Mouse (Mus musculus) neural tube, embryonic 14.5 days (tissue): ENCODE data around the gene Cpa4. TPM values are rescaled to one million over a fixed set of nuclear protein-coding genes. Genes with fewer than 3 reads are reported as not detected.

Source experiments
- ATAC-seq: fragments of 200-750 bp; cut with Nextera tagmentation; 2 replicates; pipeline ENCODE4 v1.8.0; 2017; ENCODE audit warnings: low read depth, mild to moderate bottlenecking, moderate TSS enrichment, moderate library complexity
- H3K27ac ChIP-seq: fragments of 300-500 bp; sonication (generic); 2 replicates; pipeline ENCODE4 v1.5.1; 2014; ENCODE audit warnings: low read depth, mild to moderate bottlenecking, control low read depth, low read length, moderate library complexity, mixed read lengths
- H3K27me3 ChIP-seq: fragments of 300-500 bp; sonication (generic); 2 replicates; pipeline ENCODE4 v1.6.1; 2014; ENCODE audit warnings: low read length; ENCODE audit not compliant: control insufficient read depth, insufficient read depth
- H3K36me3 ChIP-seq: fragments of 300-500 bp; sonication (generic); 2 replicates; pipeline ENCODE4 v1.6.1; 2014; ENCODE audit warnings: low read length, mixed read lengths; ENCODE audit not compliant: control insufficient read depth, insufficient read depth
- H3K4me1 ChIP-seq: fragments of 300-500 bp; sonication (generic); 2 replicates; pipeline ENCODE4 v1.6.1; 2014; ENCODE audit warnings: low read length; ENCODE audit not compliant: control insufficient read depth, insufficient read depth
- H3K4me2 ChIP-seq: fragments of 300-500 bp; sonication (generic); 2 replicates; pipeline ENCODE4 v1.6.1; 2014; ENCODE audit warnings: mild to moderate bottlenecking, low read depth, low read length, control low read depth
- H3K4me3 ChIP-seq: fragments of 300-500 bp; sonication (generic); 2 replicates; pipeline ENCODE4 v1.5.1; 2014; ENCODE audit warnings: low read depth, low read length, control low read depth, mixed read lengths
- H3K9ac ChIP-seq: fragments of 300-500 bp; sonication (generic); replicated peaks from 2 replicates; pipeline ENCODE4 v1.6.1; 2014; ENCODE audit warnings: low read depth, mild to moderate bottlenecking, control low read depth, low read length, mixed read lengths
- H3K9me3 ChIP-seq: fragments of 300-500 bp; sonication (generic); 2 replicates; pipeline ENCODE4 v1.6.1; 2016; ENCODE audit warnings: low read length; ENCODE audit not compliant: control insufficient read depth
- WGBS: fragments of 180-500 bp; shearing (Covaris S2); extraction: QIAGEN DNeasy Blood & Tissue Kit; methylation state at CpG from one replicate; pipeline ENCODE4 v1.1.7; 2014; 5-methylcytosine and 5-hydroxymethylcytosine counted together
- polyA plus RNA-seq: library from polyadenylated mRNA; unstranded; fragments of >200 nt; fragmentation: Nextera tagmentation; extraction: Ambion mirVana; gene quantifications from 2 replicates; pipeline ENCODE4 v1.2.1, GENCODE M21; 2014

Gene Cpa4
- polyA plus RNA-seq, 1 experiment from 2014 or later: 0.90 TPM

- Histone ChIP-seq H3K4me3 (no peak overlapping the region), H3K9me3 (no peaks in the 10 kb centered on the region), H3K4me1 (0 out of 2 replicates have a peak, but pooled peaks cover 4% of the 10 kb centered on the region), H3K27me3 (no peaks in the 10 kb centered on the region), H3K27ac (no peak overlapping the region), H3K9ac (no peak overlapping the region), H3K4me2 (no peak overlapping the region), H3K36me3 (no peaks in the 10 kb centered on the region)
- WGBS: 74% methylated on average over 7 of the region's 7 CpGs
- ATAC-seq: no peak
These were observed 26.2 kb downstream of the Cpa4 start for GRCm38 (mm10) chr6:30594364-30594763.

- Histone ChIP-seq H3K27me3 (no peaks in the 10 kb centered on the region), H3K27ac (no peak overlapping the region), H3K9ac (no peak overlapping the region), H3K9me3 (no peaks in the 10 kb centered on the region), H3K36me3 (no peaks in the 10 kb centered on the region), H3K4me1 (0 out of 2 replicates have a peak, but pooled peaks cover 4% of the 10 kb centered on the region), H3K4me3 (no peak overlapping the region), H3K4me2 (no peak overlapping the region)
- 72% methylated on average over 8 of the region's 8 CpGs for WGBS
- no peak for ATAC-seq
These were observed 28.2 kb downstream of the Cpa4 start for GRCm38 (mm10) chr6:30596230-30596898.

- H3K27ac ChIP-seq: no peak overlapping the region
- ATAC-seq: no peak
- no peaks in the 10 kb centered on the region for H3K27me3 ChIP-seq
- WGBS: 43% methylated on average over 3 of the region's 3 CpGs
- no peaks in the 10 kb centered on the region for H3K36me3 ChIP-seq
- no peak overlapping the region for H3K4me3 ChIP-seq
- no peaks in the 10 kb centered on the region for H3K9me3 ChIP-seq
- H3K4me2 ChIP-seq: no peak overlapping the region
- no peak overlapping the region for H3K9ac ChIP-seq
- no peaks in the 10 kb centered on the region for H3K4me1 ChIP-seq
These were observed 31.9 kb downstream of the Cpa4 start for GRCm38 (mm10) chr6:30600033-30600432.

GRCm38 (mm10) chr6:30600995-30601394 lies 32.8 kb downstream of the Cpa4 start:
- ATAC-seq: no peak
- WGBS: 56% methylated on average over 1 of the region's 1 CpGs
- Histone ChIP-seq H3K27me3 (no peaks in the 10 kb centered on the region), H3K9ac (no peak overlapping the region), H3K27ac (no peak overlapping the region), H3K4me1 (no peaks in the 10 kb centered on the region), H3K36me3 (no peaks in the 10 kb centered on the region), H3K4me3 (no peak overlapping the region), H3K9me3 (no peaks in the 10 kb centered on the region), H3K4me2 (no peak overlapping the region)

- WGBS: 29% methylated on average over 7 of the region's 7 CpGs
- H3K36me3 ChIP-seq: no peaks in the 10 kb centered on the region
- no peak overlapping the region for H3K9ac ChIP-seq
- H3K4me2 ChIP-seq: no peak overlapping the region
- H3K27me3 ChIP-seq: no peaks in the 10 kb centered on the region
- no peaks in the 10 kb centered on the region for H3K9me3 ChIP-seq
- H3K4me3 ChIP-seq: no peak overlapping the region
- ATAC-seq: no peak
- H3K4me1 ChIP-seq: no peaks in the 10 kb centered on the region
- H3K27ac ChIP-seq: no peak overlapping the region
These were observed 36.2 kb downstream of the Cpa4 start for GRCm38 (mm10) chr6:30604342-30604867.

- no peak for ATAC-seq
- WGBS: 90% methylated on average over 4 of the region's 4 CpGs
These were observed 36.9 kb downstream of the Cpa4 start for GRCm38 (mm10) chr6:30605111-30605510.

GRCm38 (mm10) chr6:30605672-30606071 lies 37.5 kb downstream of the Cpa4 start:
- H3K9ac ChIP-seq: no peak overlapping the region
- H3K36me3 ChIP-seq: no peaks in the 10 kb centered on the region
- H3K4me2 ChIP-seq: no peak overlapping the region
- H3K27me3 ChIP-seq: no peaks in the 10 kb centered on the region
- no peak for ATAC-seq
- H3K4me3 ChIP-seq: no peak overlapping the region
- H3K9me3 ChIP-seq: no peaks in the 10 kb centered on the region
- 90% methylated on average over 5 of the region's 5 CpGs for WGBS
- H3K4me1 ChIP-seq: no peaks in the 10 kb centered on the region
- H3K27ac ChIP-seq: no peak overlapping the region

More at GRCm38 (mm10) chr6:30605111-30605510, 36.9 kb downstream of the Cpa4 start:
- H3K9me3 ChIP-seq: no peaks in the 10 kb centered on the region
- no peaks in the 10 kb centered on the region for H3K36me3 ChIP-seq
- no peak overlapping the region for H3K9ac ChIP-seq
- H3K4me2 ChIP-seq: no peak overlapping the region
- H3K4me1 ChIP-seq: no peaks in the 10 kb centered on the region
- no peak overlapping the region for H3K27ac ChIP-seq
- H3K4me3 ChIP-seq: no peak overlapping the region
- H3K27me3 ChIP-seq: no peaks in the 10 kb centered on the region

- H3K36me3 ChIP-seq: no peaks in the 10 kb centered on the region
- H3K9me3 ChIP-seq: no peaks in the 10 kb centered on the region
- H3K27me3 ChIP-seq: no peaks in the 10 kb centered on the region
- ATAC-seq: no peak
- H3K27ac ChIP-seq: no peak within 1 kb of the TSS
- 88% methylated on average over 7 of the region's 7 CpGs for WGBS
- no peak within 1 kb of the TSS for H3K4me3 ChIP-seq
- no peaks in the 10 kb centered on the region for H3K4me1 ChIP-seq
- no peak within 1 kb of the TSS for H3K4me2 ChIP-seq
- no peak within 1 kb of the TSS for H3K9ac ChIP-seq
These were observed 42.5 kb downstream of the Cpa4 start, which contains the start of gene Cpa5 for GRCm38 (mm10) chr6:30610710-30611109. Gene Cpa5, plus strand, starts transcription at chr6:30611010.

GRCm38 (mm10) chr6:30611212-30611611 lies 43.0 kb downstream of the Cpa4 start:
- Histone ChIP-seq H3K9me3 (no peaks in the 10 kb centered on the region), H3K27me3 (no peaks in the 10 kb centered on the region), H3K27ac (no peak overlapping the region), H3K4me2 (no peak overlapping the region), H3K4me1 (peaks cover 3% of the 10 kb centered on the region; the same call in 1 of the 2 replicates), H3K36me3 (no peaks in the 10 kb centered on the region), H3K4me3 (no peak overlapping the region), H3K9ac (no peak overlapping the region)
- no peak for ATAC-seq
- 20% methylated on average over 5 of the region's 5 CpGs for WGBS
